Mouse (Mus musculus): ENCODE results near the gene Pnpla5. TPM values are rescaled to one million over a fixed set of nuclear protein-coding genes. Genes with fewer than 3 reads are reported as not detected.

Pnpla5 gene
- polyA plus RNA-seq, 1 experiment from 2014 or later: not detected

DNA sequence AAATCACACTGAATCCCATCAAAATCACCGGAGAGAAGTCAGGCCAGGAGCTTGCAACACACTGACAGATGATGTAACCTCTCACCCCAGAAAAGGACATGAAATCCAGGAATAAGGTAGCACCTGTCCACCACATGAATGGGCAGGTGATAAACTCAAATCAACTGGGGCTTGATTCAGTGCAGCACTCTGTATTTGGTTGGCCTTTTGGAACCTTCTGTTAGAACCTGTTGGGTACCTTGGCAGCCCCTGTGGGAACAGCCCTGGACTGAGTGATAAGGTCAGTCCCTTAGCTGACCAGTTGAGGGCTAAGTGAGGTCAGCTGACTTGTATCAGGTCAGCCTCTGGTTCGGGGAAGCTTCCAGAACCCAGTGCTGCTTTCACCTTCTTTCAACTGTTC lies 33.2 kb upstream of the Pnpla5 start:
- H3K36me3 ChIP-seq (ENCODE audit: control insufficient read depth, insufficient read depth, low read length): no peaks in the 10 kb centered on the region
- H3K27ac ChIP-seq (replicated peaks; ENCODE audit: low read depth, low read length): no peak overlapping the region
- H3K4me3 ChIP-seq (ENCODE audit: low read depth, low read length): no peak overlapping the region
- no peaks in the 10 kb centered on the region for H3K27me3 ChIP-seq (replicated peaks; ENCODE audit: control insufficient read depth, insufficient read depth, low read length)
- WGBS: 72% methylated on average over 2 of the region's 2 CpGs
- no peak overlapping the region for H3K4me2 ChIP-seq (ENCODE audit: low read depth, low read length)
- no peak for DNase-seq (ENCODE audit: low spot score)
- H3K9ac ChIP-seq (ENCODE audit: low read depth, low read length): no peak overlapping the region
- no peak for ATAC-seq (ENCODE audit: low read depth)
- H3K9me3 ChIP-seq (ENCODE audit: control insufficient read depth, low read length): no peaks in the 10 kb centered on the region
- H3K4me1 ChIP-seq (ENCODE audit: control insufficient read depth, insufficient read depth, low read length): no peaks in the 10 kb centered on the region

DNA sequence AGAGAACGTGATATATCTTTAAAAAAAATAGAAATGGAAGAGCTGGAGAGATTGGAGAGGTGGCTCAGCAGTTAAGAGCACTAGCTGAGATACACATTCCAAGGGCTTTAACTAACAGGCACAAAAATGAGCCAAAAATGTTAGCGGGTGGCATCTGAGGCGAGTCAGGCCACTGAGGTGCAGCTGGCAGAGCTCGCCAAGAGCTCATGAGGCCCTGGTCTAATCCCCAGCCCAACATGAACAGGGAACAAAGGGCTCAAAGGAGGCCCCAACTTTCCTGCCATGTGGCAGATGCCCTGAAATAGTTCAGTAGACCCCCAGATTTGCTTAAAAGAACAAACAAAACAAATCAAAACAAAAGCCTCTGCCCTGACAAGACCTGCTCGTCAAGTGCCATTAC lies 18.0 kb upstream of the Pnpla5 start:
- DNase-seq (ENCODE audit: low spot score) (no peak), ATAC-seq (ENCODE audit: low read depth) (no peak)
- no peaks in the 10 kb centered on the region for H3K36me3 ChIP-seq (ENCODE audit: control insufficient read depth, insufficient read depth, low read length)
- H3K27ac ChIP-seq (replicated peaks; ENCODE audit: low read depth, low read length): no peak overlapping the region
- no peaks in the 10 kb centered on the region for H3K9me3 ChIP-seq (ENCODE audit: control insufficient read depth, low read length)
- H3K27me3 ChIP-seq (replicated peaks; ENCODE audit: control insufficient read depth, insufficient read depth, low read length): no peaks in the 10 kb centered on the region
- H3K4me2 ChIP-seq (ENCODE audit: low read depth, low read length): no peak overlapping the region
- H3K4me3 ChIP-seq (ENCODE audit: low read depth, low read length): no peak overlapping the region
- H3K9ac ChIP-seq (ENCODE audit: low read depth, low read length): no peak overlapping the region
- 56% methylated on average over 5 of the region's 5 CpGs for WGBS
- no peaks in the 10 kb centered on the region for H3K4me1 ChIP-seq (ENCODE audit: control insufficient read depth, insufficient read depth, low read length)

DNA sequence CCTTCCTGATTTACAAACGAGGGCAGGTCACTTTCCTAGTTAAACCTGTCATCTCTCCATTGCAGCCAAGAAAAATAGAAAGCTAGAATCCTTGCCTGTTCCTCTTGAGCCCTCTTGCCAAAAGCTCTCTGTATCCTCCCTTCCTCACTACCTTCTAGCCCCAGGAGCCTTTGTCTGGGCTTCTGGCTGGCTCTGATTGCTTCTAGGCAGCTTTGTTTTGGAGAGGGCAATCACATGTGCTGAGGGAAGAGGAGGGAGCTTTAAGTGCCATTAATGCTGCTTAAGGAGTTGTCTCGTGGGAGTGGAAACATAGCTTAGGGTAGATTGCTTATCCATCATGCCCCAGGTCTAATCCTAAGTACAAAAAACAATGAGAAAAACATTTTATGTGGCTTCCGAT lies 17.1 kb upstream of the Pnpla5 start:
- Histone ChIP-seq H3K36me3 (ENCODE audit: control insufficient read depth, insufficient read depth, low read length) (no peaks in the 10 kb centered on the region), H3K27me3 (replicated peaks; ENCODE audit: control insufficient read depth, insufficient read depth, low read length) (no peaks in the 10 kb centered on the region), H3K9me3 (ENCODE audit: control insufficient read depth, low read length) (no peaks in the 10 kb centered on the region), H3K4me1 (ENCODE audit: control insufficient read depth, insufficient read depth, low read length) (no peaks in the 10 kb centered on the region), H3K27ac (replicated peaks; ENCODE audit: low read depth, low read length) (no peak overlapping the region), H3K4me2 (ENCODE audit: low read depth, low read length) (no peak overlapping the region), H3K9ac (ENCODE audit: low read depth, low read length) (no peak overlapping the region), H3K4me3 (ENCODE audit: low read depth, low read length) (no peak overlapping the region)
- no peak for DNase-seq (ENCODE audit: low spot score)
- 52% methylated on average over 3 of the region's 3 CpGs for WGBS
- ATAC-seq (ENCODE audit: low read depth): no peak

DNA sequence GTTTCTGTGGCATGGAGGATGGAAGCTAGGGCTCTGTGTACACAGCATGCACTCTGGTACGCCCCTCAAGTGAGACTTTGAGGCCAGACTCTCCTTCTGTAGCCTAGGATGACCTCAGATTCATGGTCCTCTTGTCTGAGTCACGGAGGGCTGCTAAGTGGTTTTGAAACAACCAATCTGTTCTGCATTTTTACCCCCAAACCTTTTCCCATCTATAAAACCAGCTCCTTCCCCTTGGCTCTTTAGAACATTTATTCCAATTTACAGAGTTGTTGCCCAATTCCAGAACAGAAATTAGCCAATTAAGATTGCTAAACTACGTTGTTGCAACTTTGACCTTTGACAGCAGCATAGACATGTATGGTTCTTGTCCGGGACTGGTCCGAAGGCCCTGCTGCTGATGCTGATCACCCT lies 16.6 kb upstream of the Pnpla5 start:
- no peaks in the 10 kb centered on the region for H3K4me1 ChIP-seq (ENCODE audit: control insufficient read depth, insufficient read depth, low read length)
- no peak overlapping the region for H3K4me3 ChIP-seq (ENCODE audit: low read depth, low read length)
- no peaks in the 10 kb centered on the region for H3K36me3 ChIP-seq (ENCODE audit: control insufficient read depth, insufficient read depth, low read length)
- H3K9me3 ChIP-seq (ENCODE audit: control insufficient read depth, low read length): no peaks in the 10 kb centered on the region
- no peak overlapping the region for H3K4me2 ChIP-seq (ENCODE audit: low read depth, low read length)
- no peak overlapping the region for H3K9ac ChIP-seq (ENCODE audit: low read depth, low read length)
- no peak overlapping the region for H3K27ac ChIP-seq (replicated peaks; ENCODE audit: low read depth, low read length)
- WGBS: 74% methylated on average over 5 of the region's 5 CpGs
- ATAC-seq (ENCODE audit: low read depth) (no peak), DNase-seq (ENCODE audit: low spot score) (no peak)
- no peaks in the 10 kb centered on the region for H3K27me3 ChIP-seq (replicated peaks; ENCODE audit: control insufficient read depth, insufficient read depth, low read length)

DNA sequence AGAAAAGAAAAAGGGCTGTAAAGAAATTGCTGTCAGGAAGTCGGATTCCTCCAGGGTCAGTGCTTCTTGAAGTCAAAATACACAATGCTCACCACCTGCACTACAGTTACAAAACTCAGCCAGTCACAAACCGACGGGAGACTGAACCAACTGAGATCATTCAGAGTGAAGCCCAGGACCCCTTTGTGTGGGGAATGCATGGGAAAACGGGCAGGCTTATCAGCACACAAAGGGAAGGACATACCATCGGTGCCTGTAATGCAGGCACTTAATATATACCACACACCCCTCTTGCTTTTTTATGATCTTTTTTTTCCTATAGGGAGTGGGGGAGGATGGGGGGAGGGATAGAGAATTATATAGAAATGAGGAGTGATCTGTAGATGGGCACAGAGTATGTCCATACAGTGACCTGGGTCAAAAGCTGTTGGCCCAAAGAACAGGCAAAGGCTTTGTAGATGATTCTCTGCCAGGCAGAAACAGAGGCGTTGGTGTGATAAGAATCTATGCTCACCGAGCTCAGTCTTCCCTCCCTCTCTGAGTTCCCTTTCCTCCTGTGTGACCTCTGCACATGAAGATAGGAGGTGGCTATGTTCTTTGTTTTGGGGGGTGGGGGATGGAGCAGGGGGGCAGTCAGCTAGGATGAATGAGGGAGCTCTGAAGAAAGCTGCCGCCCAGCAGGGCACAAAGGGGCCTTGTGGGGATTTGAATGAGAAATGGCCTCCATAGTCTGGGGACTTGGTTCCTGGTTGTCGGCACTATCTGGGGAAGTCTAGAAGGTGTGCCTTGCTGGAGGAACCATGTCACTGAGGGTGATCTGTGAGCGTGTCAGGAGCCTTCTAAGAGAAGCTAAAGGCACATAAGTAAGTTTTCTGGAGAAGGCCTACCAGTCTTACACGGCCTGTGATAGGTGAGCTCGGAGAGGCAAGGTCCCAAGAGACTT lies 13.8 kb upstream of the Pnpla5 start:
- H3K9me3 ChIP-seq (ENCODE audit: control insufficient read depth, low read length): no peaks in the 10 kb centered on the region
- no peaks in the 10 kb centered on the region for H3K27me3 ChIP-seq (replicated peaks; ENCODE audit: control insufficient read depth, insufficient read depth, low read length)
- H3K4me2 ChIP-seq (ENCODE audit: low read depth, low read length): no peak overlapping the region
- H3K36me3 ChIP-seq (ENCODE audit: control insufficient read depth, insufficient read depth, low read length): no peaks in the 10 kb centered on the region
- no peak overlapping the region for H3K4me3 ChIP-seq (ENCODE audit: low read depth, low read length)
- no peaks in the 10 kb centered on the region for H3K4me1 ChIP-seq (ENCODE audit: control insufficient read depth, insufficient read depth, low read length)
- ATAC-seq (ENCODE audit: low read depth) (no peak), DNase-seq (ENCODE audit: low spot score) (no peak)
- H3K27ac ChIP-seq (replicated peaks; ENCODE audit: low read depth, low read length): no peak overlapping the region
- H3K9ac ChIP-seq (ENCODE audit: low read depth, low read length): no peak overlapping the region
- WGBS: 28% methylated on average over 12 of the region's 12 CpGs

DNA sequence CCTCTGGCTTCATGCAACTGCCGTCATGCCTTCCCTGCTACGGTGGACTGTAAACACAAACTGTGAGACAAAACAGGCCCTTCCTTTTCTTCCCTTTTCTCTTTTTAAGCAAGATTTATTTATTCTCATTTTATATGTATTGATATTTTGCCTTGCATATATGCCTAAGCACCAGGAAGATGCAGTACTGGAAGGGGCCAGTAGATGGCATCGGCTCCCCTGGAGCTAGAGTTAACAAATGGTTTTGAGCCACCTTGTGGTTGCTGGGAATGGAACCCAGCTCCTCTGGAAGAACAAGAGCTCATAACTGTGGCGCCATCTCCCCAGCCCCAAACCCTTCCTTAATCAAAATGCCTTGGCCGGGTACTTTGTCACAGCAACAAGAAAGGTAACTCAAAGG lies 12.5 kb upstream of the Pnpla5 start:
- no peaks in the 10 kb centered on the region for H3K27me3 ChIP-seq (replicated peaks; ENCODE audit: control insufficient read depth, insufficient read depth, low read length)
- no peak overlapping the region for H3K4me2 ChIP-seq (ENCODE audit: low read depth, low read length)
- no peak overlapping the region for H3K27ac ChIP-seq (replicated peaks; ENCODE audit: low read depth, low read length)
- H3K4me3 ChIP-seq (ENCODE audit: low read depth, low read length): no peak overlapping the region
- no peaks in the 10 kb centered on the region for H3K4me1 ChIP-seq (ENCODE audit: control insufficient read depth, insufficient read depth, low read length)
- no peaks in the 10 kb centered on the region for H3K36me3 ChIP-seq (ENCODE audit: control insufficient read depth, insufficient read depth, low read length)
- H3K9me3 ChIP-seq (ENCODE audit: control insufficient read depth, low read length): no peaks in the 10 kb centered on the region
- 85% methylated on average over 5 of the region's 5 CpGs for WGBS
- H3K9ac ChIP-seq (ENCODE audit: low read depth, low read length): no peak overlapping the region
- ATAC-seq (ENCODE audit: low read depth) (no peak), DNase-seq (ENCODE audit: low spot score) (no peak)

DNA sequence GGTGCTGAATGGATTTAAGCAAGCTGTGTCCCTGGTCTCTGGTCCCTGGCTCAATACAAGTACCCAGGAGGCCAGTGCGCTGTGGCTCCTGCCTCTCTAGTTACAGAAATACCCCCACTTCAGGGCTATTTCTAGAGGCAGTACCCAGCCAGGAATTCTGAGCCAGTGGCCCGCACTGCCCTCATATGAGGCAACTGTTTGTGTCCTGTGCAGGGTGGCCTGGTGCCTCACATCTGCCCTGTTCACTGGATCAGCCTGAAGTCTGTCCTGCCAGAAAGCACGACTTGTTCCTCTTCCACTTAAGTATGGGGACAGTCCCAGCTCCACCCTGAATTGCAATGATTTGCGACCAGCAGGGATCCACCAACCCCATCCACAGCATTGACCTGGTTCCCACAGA lies 10.5 kb upstream of the Pnpla5 start:
- Histone ChIP-seq H3K9ac (ENCODE audit: low read depth, low read length) (no peak overlapping the region), H3K36me3 (ENCODE audit: control insufficient read depth, insufficient read depth, low read length) (no peaks in the 10 kb centered on the region), H3K4me3 (ENCODE audit: low read depth, low read length) (no peak overlapping the region), H3K4me2 (ENCODE audit: low read depth, low read length) (no peak overlapping the region), H3K4me1 (ENCODE audit: control insufficient read depth, insufficient read depth, low read length) (no peaks in the 10 kb centered on the region), H3K27me3 (replicated peaks; ENCODE audit: control insufficient read depth, insufficient read depth, low read length) (no peaks in the 10 kb centered on the region), H3K9me3 (ENCODE audit: control insufficient read depth, low read length) (no peaks in the 10 kb centered on the region), H3K27ac (replicated peaks; ENCODE audit: low read depth, low read length) (no peak overlapping the region)
- WGBS: 58% methylated on average over 4 of the region's 4 CpGs
- no peak for ATAC-seq (ENCODE audit: low read depth)
- no peak for DNase-seq (ENCODE audit: low spot score)

DNA sequence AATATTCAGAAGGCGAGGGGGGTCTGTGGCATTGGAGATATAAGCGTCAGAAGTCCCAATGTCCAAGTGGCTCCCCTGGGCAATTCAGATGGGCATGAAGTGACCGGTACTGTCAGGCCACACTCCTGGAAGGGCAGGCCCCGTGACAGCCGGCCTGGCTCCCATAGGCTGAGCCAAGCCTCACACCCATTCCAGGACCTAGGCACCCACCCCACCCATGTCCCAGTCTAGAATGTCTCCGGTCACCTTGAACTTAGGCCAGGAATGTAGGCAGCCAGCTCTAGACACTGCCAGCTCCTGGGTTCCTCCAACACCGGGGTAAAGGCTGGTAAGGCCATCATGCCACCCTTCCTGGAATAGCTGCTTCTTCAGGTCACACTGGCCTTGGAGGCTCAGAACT lies 9.0 kb upstream of the Pnpla5 start:
- no peak for ATAC-seq (ENCODE audit: low read depth)

More for the DNA sequence above, 9.0 kb upstream of the Pnpla5 start:
- H3K27ac ChIP-seq (replicated peaks; ENCODE audit: low read depth, low read length): no peak overlapping the region
- H3K4me1 ChIP-seq (ENCODE audit: control insufficient read depth, insufficient read depth, low read length): no peaks in the 10 kb centered on the region
- H3K9me3 ChIP-seq (ENCODE audit: control insufficient read depth, low read length): no peaks in the 10 kb centered on the region
- H3K9ac ChIP-seq (ENCODE audit: low read depth, low read length): no peak overlapping the region
- no peaks in the 10 kb centered on the region for H3K27me3 ChIP-seq (replicated peaks; ENCODE audit: control insufficient read depth, insufficient read depth, low read length)
- 93% methylated on average over 7 of the region's 7 CpGs for WGBS
- no peaks in the 10 kb centered on the region for H3K36me3 ChIP-seq (ENCODE audit: control insufficient read depth, insufficient read depth, low read length)
- no peak for DNase-seq (ENCODE audit: low spot score)
- H3K4me2 ChIP-seq (ENCODE audit: low read depth, low read length): no peak overlapping the region
- no peak overlapping the region for H3K4me3 ChIP-seq (ENCODE audit: low read depth, low read length)
